Mouse (Mus musculus): ENCODE data around the gene Olfr484. TPM values are rescaled to one million over a fixed set of nuclear protein-coding genes. Genes with fewer than 3 reads are reported as not detected.
"Not testable (repeated sequence)": the region's sequence is repeated elsewhere in the genome, so short reads cannot be mapped to it uniquely, and the experiment has no call there.

Olfr484 gene
- polyA plus RNA-seq (2015; fragmentation: Nextera tagmentation; extraction: Ambion mirVana): not detected in 2 replicates

DNA sequence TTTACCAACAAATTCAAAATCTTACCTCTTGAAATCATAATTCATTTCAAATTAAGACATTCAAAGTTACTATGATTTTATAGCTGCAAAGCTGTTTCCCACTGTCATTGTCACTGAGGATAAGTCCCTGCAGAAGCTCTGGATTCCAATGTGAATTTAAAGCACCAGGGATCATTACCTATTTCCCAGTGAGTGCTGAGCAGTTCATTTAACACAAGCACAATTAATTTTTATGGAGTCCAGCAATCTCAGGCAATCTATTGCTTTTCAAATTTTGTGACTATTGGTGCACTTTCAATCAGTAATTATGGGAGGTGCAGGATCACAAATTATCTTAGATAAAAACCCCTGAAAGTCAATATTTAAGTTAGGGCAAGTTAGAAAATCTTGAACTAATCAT lies at the start of gene Olfr484:
TSS of gene Olfr484 (minus strand) at position 101 of the 400 bp plus-strand sequence.
- no peaks in the 10 kb centered on the region for H3K36me3 ChIP-seq

DNA sequence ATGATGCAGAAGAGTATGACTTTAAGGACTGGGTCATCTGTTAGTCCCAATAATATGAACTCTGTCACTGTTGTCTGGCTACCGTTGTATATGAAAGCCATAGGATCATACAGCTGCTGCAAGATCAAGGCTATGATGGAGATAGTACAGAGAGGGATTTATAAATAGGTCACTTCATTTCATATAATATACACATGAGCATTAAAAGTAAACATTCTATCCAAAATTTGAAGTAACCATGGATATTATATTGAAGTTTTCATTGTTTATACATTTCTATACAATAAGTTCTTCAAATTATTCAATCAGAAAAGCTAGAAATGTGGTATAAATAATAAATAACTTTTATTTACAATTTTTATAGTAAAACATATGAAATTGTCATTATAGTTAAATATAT lies 45.4 kb upstream of the Olfr484 start, which contains the start of gene Olfr486:
TSS of gene Olfr486 (minus strand) at position 101 of the 400 bp plus-strand sequence.
- H3K27me3 ChIP-seq (replicated peaks): not testable (repeated sequence)

More for the DNA sequence above, at the start of gene Olfr484:
- Histone ChIP-seq H3K4me2 (no peak within 1 kb of the TSS), H3K9ac (no peak within 1 kb of the TSS), H3K4me1 (no peaks in the 10 kb centered on the region), H3K27me3 (replicated peaks) (no peaks in the 10 kb centered on the region), H3K9me3 (no peaks in the 10 kb centered on the region), H3K27ac (no peak within 1 kb of the TSS), H3K4me3 (replicated peaks) (no peak within 1 kb of the TSS)
- ATAC-seq (ENCODE audit: insufficient read depth, low FRiP score, low read depth): no peak

DNA sequence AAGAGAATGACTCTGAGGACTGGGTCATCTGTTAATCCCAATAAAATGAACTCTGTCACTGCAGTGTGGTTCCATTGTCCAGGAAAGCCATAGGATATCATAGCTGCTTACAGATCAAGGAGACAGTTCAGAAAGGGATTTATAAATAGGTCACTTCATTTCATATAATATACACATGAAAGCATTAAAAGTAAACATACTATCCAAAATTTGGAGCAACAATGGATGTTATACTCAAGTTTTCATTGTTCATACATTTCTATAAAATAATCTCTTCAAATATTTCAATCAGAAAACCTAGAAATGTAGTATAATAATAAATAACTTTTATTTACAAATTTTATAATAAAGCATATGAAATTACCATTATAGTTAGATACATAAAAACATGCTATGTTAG lies 32.5 kb upstream of the Olfr484 start, which contains the start of gene Olfr485:
TSS of gene Olfr485 (minus strand) at position 101 of the 400 bp plus-strand sequence.
- Histone ChIP-seq H3K27me3 (replicated peaks) (no peaks in the 10 kb centered on the region), H3K27ac (no peak within 1 kb of the TSS), H3K9ac (no peak within 1 kb of the TSS), H3K9me3 (no peaks in the 10 kb centered on the region), H3K4me1 (no peaks in the 10 kb centered on the region), H3K4me3 (replicated peaks) (no peak within 1 kb of the TSS), H3K4me2 (no peak within 1 kb of the TSS), H3K36me3 (no peaks in the 10 kb centered on the region)
- no peak for ATAC-seq (ENCODE audit: insufficient read depth, low FRiP score, low read depth)

More for the DNA sequence above, 45.4 kb upstream of the Olfr484 start, which contains the start of gene Olfr486:
- H3K27ac ChIP-seq; ATAC-seq (ENCODE audit: insufficient read depth, low FRiP score, low read depth); H3K4me3 ChIP-seq (replicated peaks); H3K4me1 ChIP-seq; H3K9ac ChIP-seq; H3K4me2 ChIP-seq; H3K36me3 ChIP-seq; H3K9me3 ChIP-seq: not testable (repeated sequence)
- WGBS: 86% methylated on average over 1 of the region's 1 CpGs

DNA sequence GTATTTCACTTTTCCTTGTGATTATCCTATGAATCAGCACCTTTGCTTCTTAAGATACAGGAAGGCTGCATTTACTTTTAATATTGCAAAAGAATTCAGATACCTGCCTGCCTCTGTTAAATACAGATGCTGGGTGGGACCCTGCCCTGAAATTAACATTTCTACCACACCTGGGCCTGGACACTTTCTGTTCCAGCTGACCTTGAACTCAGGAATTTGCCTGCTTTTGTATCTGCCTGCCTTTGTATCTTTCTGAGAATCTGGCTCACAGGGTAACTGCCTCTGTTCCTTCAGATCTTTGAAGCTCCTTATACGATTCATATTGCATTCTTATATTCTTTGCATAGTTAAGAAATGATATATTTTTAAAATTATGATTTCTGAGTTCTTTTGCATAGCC lies 5.8 kb downstream of the Olfr484 start:
- H3K9ac ChIP-seq: no peak overlapping the region
- no peak for ATAC-seq (ENCODE audit: insufficient read depth, low FRiP score, low read depth)
- WGBS: 44% methylated on average over 1 of the region's 1 CpGs

DNA sequence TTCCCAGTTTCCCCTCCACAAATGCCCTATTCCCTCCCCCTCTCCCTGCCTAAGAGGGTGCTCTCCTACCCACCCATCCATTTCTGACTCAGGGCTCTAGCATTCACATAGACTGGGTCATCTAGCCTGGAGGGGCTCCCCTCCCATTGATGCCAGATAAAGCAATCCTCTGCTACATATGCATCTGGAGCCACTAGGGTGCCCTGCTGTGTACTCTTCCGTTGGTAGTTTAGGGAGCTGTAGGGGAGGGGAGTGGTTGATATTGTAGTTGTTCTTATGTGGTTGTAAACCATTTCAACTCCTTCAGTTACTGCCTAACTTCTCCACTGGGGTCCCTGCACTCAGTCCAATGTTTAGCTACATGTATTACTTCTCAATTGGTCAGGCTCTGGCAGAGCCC lies 6.6 kb downstream of the Olfr484 start:
- ATAC-seq (ENCODE audit: insufficient read depth, low FRiP score, low read depth): no peak

More for the DNA sequence above, 5.8 kb downstream of the Olfr484 start:
- no peaks in the 10 kb centered on the region for H3K9me3 ChIP-seq
- no peaks in the 10 kb centered on the region for H3K4me1 ChIP-seq
- no peaks in the 10 kb centered on the region for H3K36me3 ChIP-seq
- H3K27ac ChIP-seq: no peak overlapping the region
- no peak overlapping the region for H3K4me3 ChIP-seq (replicated peaks)
- no peaks in the 10 kb centered on the region for H3K27me3 ChIP-seq (replicated peaks)
- no peak overlapping the region for H3K4me2 ChIP-seq

DNA sequence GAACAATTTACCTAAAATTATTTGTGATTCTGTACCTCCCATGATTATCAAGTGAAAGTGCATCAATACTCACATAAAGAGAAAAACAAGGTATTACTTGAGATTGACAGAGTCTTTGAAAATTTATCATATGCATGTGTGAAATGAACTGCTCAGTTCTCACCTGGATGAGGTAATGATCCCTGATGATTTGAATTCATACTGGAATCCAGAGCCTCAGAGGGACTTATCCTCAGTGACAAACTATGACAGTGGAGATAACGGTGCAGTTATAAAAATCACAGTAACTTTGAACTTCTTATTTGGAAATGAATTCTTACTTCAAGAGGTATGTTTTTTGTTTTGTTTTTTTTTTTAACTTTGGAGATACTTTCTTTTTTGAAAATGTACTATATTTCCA lies 26.7 kb downstream of the Olfr484 start, which contains the start of gene Olfr483:
TSS of gene Olfr483 (plus strand) at position 301 of the 400 bp plus-strand sequence.
- H3K9ac ChIP-seq: no peak within 1 kb of the TSS
- H3K9me3 ChIP-seq: no peaks in the 10 kb centered on the region
- H3K27me3 ChIP-seq (replicated peaks): no peaks in the 10 kb centered on the region
- no peaks in the 10 kb centered on the region for H3K4me1 ChIP-seq
- no peak within 1 kb of the TSS for H3K27ac ChIP-seq
- H3K4me2 ChIP-seq: no peak within 1 kb of the TSS
- H3K36me3 ChIP-seq: no peaks in the 10 kb centered on the region
- no peak within 1 kb of the TSS for H3K4me3 ChIP-seq (replicated peaks)
- ATAC-seq (ENCODE audit: insufficient read depth, low FRiP score, low read depth): no peak
- 83% methylated on average over 1 of the region's 1 CpGs for WGBS

More for the DNA sequence above, 6.6 kb downstream of the Olfr484 start:
- Histone ChIP-seq H3K4me3 (replicated peaks) (no peak overlapping the region), H3K9me3 (no peaks in the 10 kb centered on the region), H3K36me3 (no peaks in the 10 kb centered on the region), H3K4me1 (no peaks in the 10 kb centered on the region), H3K27ac (no peak overlapping the region), H3K9ac (no peak overlapping the region), H3K4me2 (no peak overlapping the region), H3K27me3 (replicated peaks) (no peaks in the 10 kb centered on the region)
- WGBS: 7% methylated on average over 1 of the region's 1 CpGs

DNA sequence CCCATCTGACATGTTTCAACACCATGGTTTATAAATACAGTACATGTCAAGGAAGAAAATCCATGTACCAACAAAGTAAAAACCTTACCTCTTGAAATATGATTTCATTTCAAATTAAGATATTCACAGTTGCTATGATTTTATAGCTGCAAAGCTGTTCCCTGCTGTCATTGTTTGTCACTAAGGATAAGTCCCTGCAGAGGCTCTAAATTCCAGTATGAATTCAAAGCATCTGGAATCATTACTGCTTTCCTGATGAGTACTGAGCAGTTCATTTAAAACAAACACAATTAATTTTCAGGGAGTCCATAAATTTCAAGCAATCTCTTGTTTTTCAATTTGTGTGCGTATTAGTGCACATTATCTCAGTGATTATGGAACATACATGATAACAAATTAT lies 29.8 kb downstream of the Olfr484 start, which contains the start of gene Olfr482:
TSS of gene Olfr482 (minus strand) at position 101 of the 400 bp plus-strand sequence.
- no peak within 1 kb of the TSS for H3K9ac ChIP-seq
- no peak within 1 kb of the TSS for H3K27ac ChIP-seq
- H3K4me2 ChIP-seq: no peak within 1 kb of the TSS
- no peak for ATAC-seq (ENCODE audit: insufficient read depth, low FRiP score, low read depth)
- H3K27me3 ChIP-seq (replicated peaks): no peaks in the 10 kb centered on the region
- no peaks in the 10 kb centered on the region for H3K36me3 ChIP-seq
- no peak within 1 kb of the TSS for H3K4me3 ChIP-seq (replicated peaks)
- no peaks in the 10 kb centered on the region for H3K4me1 ChIP-seq
- no peaks in the 10 kb centered on the region for H3K9me3 ChIP-seq
- WGBS: 61% methylated on average over 1 of the region's 1 CpGs

DNA sequence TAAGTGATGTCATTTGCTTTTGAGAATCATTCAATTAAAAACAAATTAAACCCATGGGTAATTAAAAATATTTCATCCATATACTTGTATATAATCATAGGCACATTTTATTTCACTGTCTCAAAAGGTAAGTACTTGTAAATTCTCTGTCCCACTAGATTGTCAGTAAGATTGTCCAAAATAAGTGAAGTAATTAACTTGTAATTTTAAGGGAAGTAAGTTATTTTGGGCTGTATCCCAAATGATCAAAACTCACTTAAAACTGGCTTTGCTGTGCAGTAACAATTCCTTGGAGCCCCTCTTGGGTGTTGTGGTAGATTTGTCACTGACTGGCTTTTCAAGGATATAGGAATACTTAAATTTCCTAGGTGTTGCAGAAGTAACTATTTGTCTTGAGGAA lies 47.7 kb downstream of the Olfr484 start, which contains the start of gene Olfr481:
TSS of gene Olfr481 (plus strand) at position 301 of the 400 bp plus-strand sequence.
- Histone ChIP-seq H3K4me3 (replicated peaks) (no peak within 1 kb of the TSS), H3K36me3 (no peaks in the 10 kb centered on the region)
- ATAC-seq (ENCODE audit: insufficient read depth, low FRiP score, low read depth): no peak

More for the DNA sequence above, 47.7 kb downstream of the Olfr484 start, which contains the start of gene Olfr481:
- Histone ChIP-seq H3K4me1 (no peaks in the 10 kb centered on the region), H3K9me3 (no peaks in the 10 kb centered on the region), H3K27me3 (replicated peaks) (no peaks in the 10 kb centered on the region), H3K4me2 (no peak within 1 kb of the TSS), H3K9ac (no peak within 1 kb of the TSS), H3K27ac (no peak within 1 kb of the TSS)

Other genes with a start within 250 kb of the Olfr484 start
- 0.03 TPM in 1 of 2 replicates, not detected in the other for gene Olfr472, start 229.5 kb downstream of the Olfr484 start, polyA plus RNA-seq (2015; fragmentation: Nextera tagmentation; extraction: Ambion mirVana)
- gene Olfr473, start 197.0 kb downstream of the Olfr484 start, polyA plus RNA-seq (2015; fragmentation: Nextera tagmentation; extraction: Ambion mirVana): not detected in 2 replicates
- not detected in 2 replicates for gene Olfr474, start 172.8 kb downstream of the Olfr484 start, polyA plus RNA-seq (2015; fragmentation: Nextera tagmentation; extraction: Ambion mirVana)
- not detected in 2 replicates for gene Olfr476, start 162.6 kb downstream of the Olfr484 start, polyA plus RNA-seq (2015; fragmentation: Nextera tagmentation; extraction: Ambion mirVana)
- not detected in 2 replicates for gene Olfr477, start 140.8 kb downstream of the Olfr484 start, polyA plus RNA-seq (2015; fragmentation: Nextera tagmentation; extraction: Ambion mirVana)
- not detected in 2 replicates for gene Olfr478, start 93.5 kb downstream of the Olfr484 start, polyA plus RNA-seq (2015; fragmentation: Nextera tagmentation; extraction: Ambion mirVana)
- gene Olfr479, start 76.8 kb downstream of the Olfr484 start, polyA plus RNA-seq (2015; fragmentation: Nextera tagmentation; extraction: Ambion mirVana): not detected in 2 replicates
- gene Olfr480, start 60.1 kb downstream of the Olfr484 start, polyA plus RNA-seq (2015; fragmentation: Nextera tagmentation; extraction: Ambion mirVana): not detected in 2 replicates
- gene Olfr481, start 47.6 kb downstream of the Olfr484 start, polyA plus RNA-seq (2015; fragmentation: Nextera tagmentation; extraction: Ambion mirVana): not detected in 2 replicates
- 0.24 TPM in 1 of 2 replicates, not detected in the other for gene Olfr482, start 29.9 kb downstream of the Olfr484 start, polyA plus RNA-seq (2015; fragmentation: Nextera tagmentation; extraction: Ambion mirVana)
- not detected in 2 replicates for gene Olfr483, start 26.6 kb downstream of the Olfr484 start, polyA plus RNA-seq (2015; fragmentation: Nextera tagmentation; extraction: Ambion mirVana)
- not detected in 2 replicates for gene Olfr485, start 32.4 kb upstream of the Olfr484 start, polyA plus RNA-seq (2015; fragmentation: Nextera tagmentation; extraction: Ambion mirVana)
- gene Olfr486, start 45.3 kb upstream of the Olfr484 start, polyA plus RNA-seq (2015; fragmentation: Nextera tagmentation; extraction: Ambion mirVana): not detected in 2 replicates
- not detected in 2 replicates for gene Olfr487, start 87.2 kb upstream of the Olfr484 start, polyA plus RNA-seq (2015; fragmentation: Nextera tagmentation; extraction: Ambion mirVana)
- not detected in 2 replicates for gene Olfr488, start 130.9 kb upstream of the Olfr484 start, polyA plus RNA-seq (2015; fragmentation: Nextera tagmentation; extraction: Ambion mirVana)
- gene Olfr490, start 161.5 kb upstream of the Olfr484 start, polyA plus RNA-seq (2015; fragmentation: Nextera tagmentation; extraction: Ambion mirVana): not detected in 2 replicates
- not detected in 2 replicates for gene Olfr491, start 186.0 kb upstream of the Olfr484 start, polyA plus RNA-seq (2015; fragmentation: Nextera tagmentation; extraction: Ambion mirVana)
- not detected in 2 replicates for gene Olfr492, start 196.2 kb upstream of the Olfr484 start, polyA plus RNA-seq (2015; fragmentation: Nextera tagmentation; extraction: Ambion mirVana)
- gene Olfr493, start 219.5 kb upstream of the Olfr484 start, polyA plus RNA-seq (2015; fragmentation: Nextera tagmentation; extraction: Ambion mirVana): not detected in 2 replicates
- gene Olfr494, start 237.9 kb upstream of the Olfr484 start, polyA plus RNA-seq (2015; fragmentation: Nextera tagmentation; extraction: Ambion mirVana): not detected in 2 replicates

Data from stomach, embryonic 15.5 days (tissue).